Mouse (Mus musculus): ENCODE results near the gene Pdcd2. TPM values are rescaled to one million over a fixed set of nuclear protein-coding genes. Genes with fewer than 3 reads are reported as not detected.

Pdcd2 gene
- polyA plus RNA-seq, 1 experiment from 2014 or later = 31.9 TPM

DNA sequence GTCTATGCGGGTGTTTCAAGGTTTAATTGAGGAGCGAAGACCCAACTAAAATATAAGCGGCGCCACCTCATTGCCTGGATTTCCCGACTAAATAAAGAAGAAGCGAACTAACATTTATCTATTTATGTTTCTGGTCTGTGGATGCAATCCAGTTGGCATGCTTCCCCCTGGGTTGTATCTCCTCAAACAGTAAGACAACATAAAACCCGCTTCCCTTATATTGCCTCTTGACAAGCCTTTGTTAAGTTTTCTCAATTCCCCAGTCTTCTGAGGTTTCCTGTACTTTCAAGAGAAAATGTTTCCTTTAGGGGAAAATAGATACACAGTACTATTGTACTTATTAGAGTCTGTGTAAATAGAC is 28.4 kb downstream of the Pdcd2 start:
- Histone ChIP-seq H3K36me3 (peaks cover 32% of the 10 kb centered on the region), H3K4me2 (peak overlapping the region; percentile 89), H3K9me3 (replicated peaks) (no peaks in the 10 kb centered on the region), H3K27ac (peak overlapping the region; percentile 77), H3K27me3 (no peaks in the 10 kb centered on the region), H3K4me3 (replicated peaks) (peak overlapping the region; percentile 94), H3K4me1 (replicated peaks) (peaks cover 48% of the 10 kb centered on the region), H3K9ac (peak overlapping the region; percentile 91)
- ATAC-seq (ENCODE audit: low read depth) (no peak), DNase-seq (no peak)
- WGBS (ENCODE audit: insufficient replicate concordance) = 39% methylated on average over 7 of the region's 7 CpGs

DNA sequence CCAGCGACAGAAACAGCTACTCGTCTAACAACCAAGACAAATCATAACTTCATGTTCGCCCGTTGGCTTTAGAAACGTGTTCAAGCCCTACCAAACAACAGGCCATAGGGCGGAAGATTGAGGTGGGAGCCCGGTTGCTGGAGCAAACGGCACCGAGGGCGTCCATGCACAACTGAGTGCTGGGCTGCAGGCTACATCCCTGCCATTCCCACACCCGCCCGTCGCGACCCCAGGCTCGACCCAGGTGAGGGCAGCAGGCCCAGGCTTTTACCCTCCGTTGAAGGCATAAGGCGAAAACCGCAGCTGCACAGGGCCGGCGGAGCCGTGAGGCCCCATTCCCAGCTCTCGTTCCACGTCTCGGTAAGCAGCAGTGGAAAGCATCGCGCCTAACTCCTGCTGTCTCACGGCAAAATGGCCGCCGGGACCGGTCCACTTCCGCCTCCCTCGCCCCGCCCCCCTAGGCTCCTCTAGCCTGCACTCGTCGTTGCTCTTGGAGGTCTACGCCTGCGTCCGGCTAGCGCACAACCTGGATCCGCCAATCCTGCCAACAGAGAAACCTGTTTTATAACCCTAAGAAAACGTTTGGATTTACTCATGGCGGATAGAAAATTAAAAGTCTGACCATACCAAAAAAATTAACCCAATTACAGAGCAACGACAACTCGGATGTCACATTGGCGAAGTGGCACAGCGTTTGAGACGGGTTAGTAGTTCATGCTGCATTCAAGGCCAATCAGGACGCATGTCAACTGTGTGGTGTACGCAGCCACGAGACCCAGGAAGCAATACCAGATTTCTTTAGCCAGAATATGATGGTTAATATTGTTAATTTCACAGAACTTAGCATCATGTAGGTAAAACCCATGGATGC is 29.0 kb downstream of the Pdcd2 start:
- DNase-seq (peak; percentile 89), ATAC-seq (ENCODE audit: low read depth) (peak; percentile 94)
- H3K9me3 ChIP-seq (replicated peaks) = no peaks in the 10 kb centered on the region
- H3K4me2 ChIP-seq = peak overlapping the region; percentile 89
- under 1% methylated on average over 50 of the region's 50 CpGs for WGBS (ENCODE audit: insufficient replicate concordance)
- H3K9ac ChIP-seq = peak overlapping the region; percentile 91
- peak overlapping the region; percentile 94 for H3K4me3 ChIP-seq (replicated peaks)
- H3K4me1 ChIP-seq (replicated peaks) = peaks cover 48% of the 10 kb centered on the region
- peaks cover 36% of the 10 kb centered on the region for H3K36me3 ChIP-seq
- H3K27ac ChIP-seq = peak overlapping the region; percentile 93
- no peaks in the 10 kb centered on the region for H3K27me3 ChIP-seq

DNA sequence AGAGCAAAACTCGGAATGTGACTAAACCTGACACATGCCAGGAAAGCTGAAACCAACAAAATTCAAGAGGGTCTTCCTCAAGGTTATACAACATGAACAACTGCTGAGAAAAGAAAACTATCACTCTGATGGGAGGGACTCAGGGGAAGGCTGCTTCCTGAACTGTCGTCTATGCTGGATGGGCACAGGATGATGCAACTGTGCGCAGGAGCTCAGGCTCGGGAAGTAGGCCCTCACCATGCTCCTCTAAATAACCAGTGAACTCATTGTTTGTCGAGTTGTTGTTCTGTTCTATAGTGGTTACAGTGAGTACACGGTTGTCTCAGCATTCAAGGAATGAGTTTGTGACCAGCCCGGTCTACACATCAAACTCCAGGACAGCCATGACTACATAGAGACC is 36.6 kb downstream of the Pdcd2 start:
- Histone ChIP-seq H3K4me3 (replicated peaks) (no peak overlapping the region), H3K36me3 (peaks cover 70% of the 10 kb centered on the region), H3K4me2 (no peak overlapping the region), H3K27me3 (no peaks in the 10 kb centered on the region), H3K9me3 (replicated peaks) (no peaks in the 10 kb centered on the region), H3K4me1 (replicated peaks) (peaks cover 9% of the 10 kb centered on the region), H3K9ac (no peak overlapping the region), H3K27ac (no peak overlapping the region)
- WGBS (ENCODE audit: insufficient replicate concordance) = 83% methylated on average over 7 of the region's 7 CpGs
- ATAC-seq (ENCODE audit: low read depth) (no peak), DNase-seq (no peak)

- WGBS (ENCODE audit: insufficient replicate concordance) = 79% methylated on average over 4 of the region's 4 CpGs
- H3K27ac ChIP-seq = no peak overlapping the region
- no peak overlapping the region for H3K4me2 ChIP-seq
- ATAC-seq (ENCODE audit: low read depth) (no peak), DNase-seq (no peak)
- H3K4me1 ChIP-seq (replicated peaks) = no peaks in the 10 kb centered on the region
- H3K9me3 ChIP-seq (replicated peaks) = no peaks in the 10 kb centered on the region
- H3K36me3 ChIP-seq = peaks cover 83% of the 10 kb centered on the region
- H3K4me3 ChIP-seq (replicated peaks) = no peak overlapping the region
- H3K27me3 ChIP-seq = no peaks in the 10 kb centered on the region
- H3K9ac ChIP-seq = no peak overlapping the region
These were observed 54.4 kb downstream of the Pdcd2 start for GRCm38 (mm10) chr17:15472671-15473070.

Other genes starting within 250 kb of the Pdcd2 start
- gene Dll1, start 150.4 kb downstream of the Pdcd2 start, polyA plus RNA-seq (2015; fragmentation: Nextera tagmentation; extraction: Ambion mirVana) = 1.1 and 1.3 TPM in 2 replicates
- gene Fam120b, start 131.1 kb downstream of the Pdcd2 start, polyA plus RNA-seq (2015; fragmentation: Nextera tagmentation; extraction: Ambion mirVana) = 6.3 and 7.3 TPM in 2 replicates
- gene Psmb1, start 27.6 kb downstream of the Pdcd2 start, polyA plus RNA-seq (2015; fragmentation: Nextera tagmentation; extraction: Ambion mirVana) = 177 and 180 TPM in 2 replicates
- gene Tbp, start 27.4 kb downstream of the Pdcd2 start, polyA plus RNA-seq (2015; fragmentation: Nextera tagmentation; extraction: Ambion mirVana) = 21.8 and 26.4 TPM in 2 replicates
- 0.51 and 0.55 TPM in 2 replicates for gene Prdm9, start 37.1 kb upstream of the Pdcd2 start, polyA plus RNA-seq (2015; fragmentation: Nextera tagmentation; extraction: Ambion mirVana)
- 16.8 and 20.5 TPM in 2 replicates for gene Chd1, start 177.7 kb upstream of the Pdcd2 start, polyA plus RNA-seq (2015; fragmentation: Nextera tagmentation; extraction: Ambion mirVana)

Measured in liver, embryonic 13.5 days (tissue).